Mouse (Mus musculus): ENCODE results near the gene Cd160.

Cd160 gene

GRCm38 (mm10) chr3:96755935-96756334, 73.2 kb downstream of the Cd160 start:
- DNase-seq = no peak

All from cerebellum, postnatal 36 days (tissue).